Mouse (Mus musculus) central nervous system, embryonic 11.5 days (tissue): ENCODE measurements around the gene Ttc17. TPM values are rescaled to one million over a fixed set of nuclear protein-coding genes. Genes with fewer than 3 reads are reported as not detected.

Experiments
- polyA plus RNA-seq: library from polyadenylated mRNA; depleted of rRNA; stranded (reverse); fragments of >200 nt; gene quantifications from 2 replicates; pipeline ENCODE4 v1.2.3, GENCODE M21; 2012; rRNA removed

The Ttc17 gene
- polyA plus RNA-seq = 13.7 and 15.6 TPM in 2 replicates

DNA sequence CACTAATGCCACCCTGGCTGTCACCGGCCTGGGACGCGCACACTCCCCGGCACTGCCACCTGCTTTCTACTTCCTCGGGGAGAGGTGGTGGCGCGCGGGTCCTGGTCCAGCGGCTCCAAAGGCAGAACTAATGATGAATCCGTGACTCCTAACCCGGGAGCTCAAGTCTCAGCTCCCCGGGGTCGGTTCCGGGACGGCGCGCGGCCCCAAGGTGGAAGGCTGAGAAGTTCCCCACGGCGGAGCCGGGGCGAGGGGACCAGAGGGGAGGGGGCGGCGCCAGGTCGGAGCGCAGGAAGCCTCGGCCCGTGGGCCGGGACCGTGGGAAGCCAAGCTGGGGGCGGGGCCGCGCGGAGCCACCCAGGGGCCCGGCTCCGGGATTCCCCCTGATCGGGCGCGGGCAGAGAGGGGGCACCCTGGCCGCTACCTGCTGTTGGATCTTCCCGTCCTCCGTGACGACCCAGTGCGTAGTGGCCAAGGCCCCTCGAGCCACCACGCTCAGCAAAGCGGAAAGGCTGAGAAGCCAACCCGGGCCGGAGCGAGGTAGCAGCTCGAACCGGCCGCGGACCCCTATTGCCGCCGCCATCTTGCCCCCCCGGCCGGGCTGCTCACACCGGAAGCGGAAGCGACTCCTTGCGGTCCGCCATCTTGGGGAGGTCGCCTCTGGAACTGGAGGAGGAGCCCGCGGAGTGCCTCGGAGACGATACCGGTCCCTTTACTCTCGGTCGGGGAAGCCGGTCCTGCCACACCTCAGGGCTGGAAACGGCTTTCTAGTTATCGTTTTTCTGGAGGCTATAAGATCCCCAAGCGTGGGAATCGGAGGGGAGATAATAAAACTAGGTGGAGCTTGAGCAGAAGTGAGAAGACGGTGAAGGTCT, at the start of gene Ttc17:
TSS of gene Ttc17 (minus strand) at position 607 of the 875 bp plus-strand sequence.

Other genes with a start within 250 kb of the Ttc17 start
- 52.2 and 79.8 TPM in 2 replicates for gene Hsd17b12, start 248.7 kb downstream of the Ttc17 start, polyA plus RNA-seq
- 63.6 and 92.2 TPM in 2 replicates for gene Api5, start 31.4 kb upstream of the Ttc17 start, polyA plus RNA-seq